Mouse (Mus musculus): ENCODE measurements around the gene Pakap. TPM values are rescaled to one million over a fixed set of nuclear protein-coding genes. Genes with fewer than 3 reads are reported as not detected.

Gene Pakap
- total RNA-seq, 2 experiments from 2014 or later: 1.2 TPM; not detected in 1

- no peak for ATAC-seq (replicated peaks; ENCODE audit: low FRiP score, poor library complexity, severe bottlenecking)
Measured at GRCm38 (mm10) chr4:57743325-57743929, 175.4 kb downstream of the Pakap start.

DNA sequence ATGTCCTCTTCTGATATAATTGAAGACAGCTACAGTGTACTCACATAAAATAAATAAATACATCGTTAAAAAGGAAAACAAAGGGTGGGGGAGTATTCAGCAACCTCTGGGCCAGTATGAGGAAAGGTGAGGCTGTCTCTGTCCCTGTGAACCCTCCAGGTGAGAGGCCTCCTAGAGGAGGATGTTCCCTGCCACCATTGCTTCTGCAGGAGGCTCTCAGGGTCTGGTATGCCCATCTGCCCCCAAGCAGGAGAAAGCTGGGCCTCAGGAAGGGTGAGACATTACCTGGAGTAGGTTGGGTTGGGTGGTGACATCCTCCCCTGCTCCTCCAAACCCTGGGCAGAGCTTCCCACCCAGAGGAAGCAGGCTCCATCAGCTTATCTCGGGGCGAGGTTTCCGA lies 182.7 kb downstream of the Pakap start:
- no peak for ATAC-seq (replicated peaks; ENCODE audit: low FRiP score, poor library complexity, severe bottlenecking)

DNA sequence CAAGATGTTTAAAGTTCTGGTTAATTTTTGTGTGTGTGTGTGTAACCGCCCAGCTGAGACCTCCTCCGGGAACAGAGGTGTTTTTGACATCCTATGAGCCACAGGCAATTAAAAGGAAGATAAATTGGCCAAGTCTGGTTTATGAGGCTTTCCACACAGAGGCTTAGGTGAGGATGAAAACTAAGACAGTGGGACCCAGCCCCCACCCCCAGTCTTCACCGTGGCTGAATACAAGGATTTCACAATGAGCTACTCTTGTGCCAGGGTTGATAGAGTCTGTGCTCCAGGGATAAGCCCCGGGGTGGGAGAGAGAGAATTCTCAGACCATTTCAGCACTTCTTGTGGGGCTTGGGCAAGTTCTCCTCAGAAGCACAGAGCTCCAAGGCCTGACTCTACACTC lies 183.1 kb downstream of the Pakap start:
- ATAC-seq (replicated peaks; ENCODE audit: low FRiP score, poor library complexity, severe bottlenecking): no peak

- no peak for ATAC-seq (replicated peaks; ENCODE audit: low FRiP score, poor library complexity, severe bottlenecking)
Measured at GRCm38 (mm10) chr4:57751566-57751965, 183.6 kb downstream of the Pakap start.

DNA sequence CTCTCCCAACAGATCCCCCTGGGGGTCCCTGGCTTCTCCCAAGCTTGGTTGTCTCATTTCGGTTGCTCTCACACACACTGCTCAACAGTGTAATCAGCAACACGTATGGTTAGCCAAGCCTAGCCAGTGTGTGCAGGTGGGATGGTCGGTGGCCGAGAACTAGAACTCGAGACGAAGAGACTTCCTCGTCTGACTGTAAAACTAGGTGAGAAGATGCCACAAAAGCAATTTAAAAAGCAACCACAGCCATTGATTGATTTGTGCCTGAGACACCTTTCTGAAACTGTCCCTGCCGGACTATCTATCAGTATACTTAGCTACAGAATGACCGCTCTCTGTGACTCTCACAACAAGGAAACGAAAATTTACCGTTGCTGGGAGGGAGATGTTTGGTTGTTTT lies 187.1 kb downstream of the Pakap start:
- ATAC-seq (replicated peaks; ENCODE audit: low FRiP score, poor library complexity, severe bottlenecking): no peak

GRCm38 (mm10) chr4:57757997-57758396 lies 190.0 kb downstream of the Pakap start:
- ATAC-seq (replicated peaks; ENCODE audit: low FRiP score, poor library complexity, severe bottlenecking): no peak

- ATAC-seq (replicated peaks; ENCODE audit: low FRiP score, poor library complexity, severe bottlenecking): no peak
Measured at GRCm38 (mm10) chr4:57762424-57762823, 194.4 kb downstream of the Pakap start.

GRCm38 (mm10) chr4:57764392-57764791 lies 196.4 kb downstream of the Pakap start:
- ATAC-seq (replicated peaks; ENCODE audit: low FRiP score, poor library complexity, severe bottlenecking): no peak

GRCm38 (mm10) chr4:57764926-57765325 lies 196.9 kb downstream of the Pakap start:
- ATAC-seq (replicated peaks; ENCODE audit: low FRiP score, poor library complexity, severe bottlenecking): no peak

GRCm38 (mm10) chr4:57765806-57766205 lies 197.8 kb downstream of the Pakap start:
- no peak for ATAC-seq (replicated peaks; ENCODE audit: low FRiP score, poor library complexity, severe bottlenecking)

DNA sequence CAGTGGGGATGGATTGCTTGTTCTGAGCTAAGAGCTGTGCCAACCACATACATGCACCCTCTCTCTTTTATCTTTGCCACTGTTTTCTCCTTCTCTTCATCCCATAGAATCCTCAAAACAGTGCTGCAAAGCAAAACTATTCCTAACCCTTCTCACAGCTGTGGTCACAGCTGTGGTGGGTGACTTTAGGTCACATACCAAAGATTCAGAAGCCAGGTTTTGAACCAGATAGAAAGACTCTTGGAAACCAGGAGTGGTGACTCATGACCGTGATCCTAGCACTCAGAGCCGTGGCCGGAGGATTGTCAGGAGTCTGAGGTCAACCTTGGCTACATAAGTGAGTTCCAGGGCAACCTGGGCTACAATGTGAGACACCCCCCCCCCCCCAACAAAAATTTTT lies 201.0 kb downstream of the Pakap start:
- ATAC-seq (replicated peaks; ENCODE audit: low FRiP score, poor library complexity, severe bottlenecking): no peak

- no peak for ATAC-seq (replicated peaks; ENCODE audit: low FRiP score, poor library complexity, severe bottlenecking)
Measured at GRCm38 (mm10) chr4:57770185-57770823, 202.3 kb downstream of the Pakap start.

DNA sequence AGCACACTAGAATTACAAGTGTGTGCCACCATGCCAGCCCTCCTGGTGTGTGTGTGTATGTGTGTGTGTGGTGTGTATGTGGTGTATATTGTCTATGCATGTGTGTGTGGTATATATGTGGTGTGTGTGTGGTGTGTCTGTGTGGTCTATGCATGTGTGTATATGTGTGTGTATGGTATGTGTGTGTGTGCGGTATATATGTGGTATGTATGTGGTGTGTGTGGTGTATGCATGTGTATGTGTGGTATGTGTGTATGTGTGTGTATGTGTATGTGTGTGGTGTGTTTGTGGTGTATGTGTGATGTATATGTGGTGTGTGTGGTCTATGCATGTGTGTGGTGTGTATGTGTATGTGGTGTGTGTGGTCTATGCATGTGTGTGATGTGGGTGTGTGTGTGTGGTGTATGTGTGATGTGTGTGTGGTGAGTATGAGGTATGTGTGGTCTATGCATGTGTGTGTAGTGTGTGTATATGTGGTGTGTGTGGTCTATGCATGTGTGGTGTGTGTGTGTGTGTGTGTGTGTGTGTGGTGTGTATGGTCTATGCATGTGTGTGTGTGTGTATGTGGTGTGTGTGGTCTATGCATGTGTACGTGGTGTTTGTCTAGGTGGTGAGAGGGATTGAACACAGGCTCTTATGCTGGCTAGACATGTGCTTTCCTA lies 203.7 kb downstream of the Pakap start:
- ATAC-seq (replicated peaks; ENCODE audit: low FRiP score, poor library complexity, severe bottlenecking): no peak

DNA sequence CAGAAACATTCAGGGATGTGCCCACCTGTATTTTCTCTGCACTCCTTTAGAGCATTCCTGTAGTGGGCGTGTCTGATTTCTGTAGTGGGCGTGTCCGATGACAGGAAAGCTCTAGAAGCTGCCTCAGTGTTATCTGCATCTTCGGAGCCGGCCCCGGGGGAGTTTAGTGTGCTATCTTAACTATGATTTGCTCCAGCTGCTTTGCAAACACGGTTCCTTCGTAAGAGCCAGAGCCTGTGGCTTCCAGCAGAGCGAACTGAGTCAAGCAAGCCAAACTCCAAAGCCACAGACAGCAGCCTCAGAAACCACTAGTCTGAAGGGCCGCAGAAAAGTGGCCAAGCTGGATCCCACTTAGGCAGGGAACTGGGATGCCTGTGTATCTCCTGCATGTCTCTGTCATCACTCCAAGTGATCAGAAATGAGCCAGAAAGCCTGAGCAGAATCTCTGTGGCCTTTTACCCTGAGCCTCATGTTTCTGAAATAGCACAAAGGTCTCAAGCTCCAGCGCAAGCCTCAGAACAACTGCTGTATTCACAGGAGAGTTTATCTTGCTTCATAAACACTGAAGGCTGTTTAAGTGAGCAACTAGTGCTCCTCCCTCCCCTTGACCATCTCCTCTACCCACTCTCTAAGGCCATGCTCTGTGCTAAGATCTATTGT lies 205.0 kb downstream of the Pakap start:
- ATAC-seq (replicated peaks; ENCODE audit: low FRiP score, poor library complexity, severe bottlenecking): no peak

DNA sequence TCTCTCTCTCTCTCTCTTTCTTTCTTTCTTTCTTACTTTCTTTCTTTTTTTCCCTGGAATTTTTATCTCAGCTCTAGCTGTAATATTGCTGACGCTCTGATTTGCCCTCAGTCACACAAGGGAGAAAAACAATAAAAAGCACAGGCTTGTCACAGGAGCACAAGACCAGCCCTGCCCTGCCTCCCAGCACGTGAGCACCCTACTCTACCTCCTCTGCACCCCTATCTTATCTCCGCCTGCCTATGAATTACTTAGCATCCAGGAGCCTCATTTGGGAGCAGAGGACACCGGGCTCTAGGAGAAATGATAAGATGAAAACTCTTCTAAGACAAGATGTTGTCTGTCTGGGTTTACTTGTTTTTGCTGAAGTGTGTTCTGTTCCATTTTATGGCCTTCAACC lies 206.5 kb downstream of the Pakap start:
- ATAC-seq (replicated peaks; ENCODE audit: low FRiP score, poor library complexity, severe bottlenecking): no peak

GRCm38 (mm10) chr4:57775582-57775981 lies 207.6 kb downstream of the Pakap start:
- no peak for ATAC-seq (replicated peaks; ENCODE audit: low FRiP score, poor library complexity, severe bottlenecking)

GRCm38 (mm10) chr4:57780403-57780802 lies 212.4 kb downstream of the Pakap start:
- ATAC-seq (replicated peaks; ENCODE audit: low FRiP score, poor library complexity, severe bottlenecking): no peak

DNA sequence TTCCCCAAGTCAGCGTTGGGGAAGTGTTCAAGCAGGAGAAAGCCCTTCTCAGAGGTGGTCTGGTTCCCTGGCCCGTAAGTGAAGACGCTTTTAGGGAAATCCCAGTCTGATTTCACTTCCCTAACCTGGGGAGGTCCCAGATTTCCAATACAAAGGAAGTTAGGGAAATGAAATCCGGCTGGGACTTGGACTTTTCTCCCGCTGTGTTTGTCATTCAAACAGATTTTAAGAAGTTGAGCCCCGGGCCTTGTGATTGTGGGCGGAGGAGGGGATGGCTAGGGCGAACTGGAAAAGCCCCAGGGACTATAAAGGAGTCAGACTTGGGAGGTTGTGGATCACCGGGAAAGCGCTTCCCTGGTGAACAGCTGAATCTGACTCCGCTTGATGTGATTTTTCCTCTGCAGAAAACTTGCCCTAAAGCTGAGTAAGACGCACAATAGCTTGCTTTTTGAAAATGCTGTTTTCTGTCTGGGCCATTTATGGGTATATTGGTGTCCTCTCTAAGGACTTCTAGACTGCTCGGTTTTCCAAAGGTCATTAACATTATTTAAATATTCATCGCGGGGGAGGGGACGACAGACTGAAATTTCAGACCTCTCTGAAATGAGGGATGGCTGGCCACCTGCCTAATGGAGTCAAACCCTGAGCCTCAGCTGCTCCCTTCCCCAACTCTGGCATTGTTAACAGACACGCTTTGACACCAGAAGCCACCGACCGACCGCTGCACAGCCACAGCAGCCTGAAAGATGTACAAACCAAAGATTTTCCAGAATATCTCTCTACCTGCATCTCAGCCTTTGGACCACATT lies 213.1 kb downstream of the Pakap start:
- ATAC-seq (replicated peaks; ENCODE audit: low FRiP score, poor library complexity, severe bottlenecking): no peak

- ATAC-seq (replicated peaks; ENCODE audit: low FRiP score, poor library complexity, severe bottlenecking): peak; percentile 70
Measured at GRCm38 (mm10) chr4:57781994-57782393, 214.0 kb downstream of the Pakap start.

Measured in erythroid progenitor cell, adult 5-6 weeks (primary cell).